Mouse (Mus musculus) lung, postnatal 25 days (tissue): ENCODE results near the gene Gripap1.

Source experiments
- DNase-seq: peaks from one replicate; pipeline ENCODE4 v3.0.0; 2022; ENCODE audit warnings: low spot score

Gripap1 gene

DNA sequence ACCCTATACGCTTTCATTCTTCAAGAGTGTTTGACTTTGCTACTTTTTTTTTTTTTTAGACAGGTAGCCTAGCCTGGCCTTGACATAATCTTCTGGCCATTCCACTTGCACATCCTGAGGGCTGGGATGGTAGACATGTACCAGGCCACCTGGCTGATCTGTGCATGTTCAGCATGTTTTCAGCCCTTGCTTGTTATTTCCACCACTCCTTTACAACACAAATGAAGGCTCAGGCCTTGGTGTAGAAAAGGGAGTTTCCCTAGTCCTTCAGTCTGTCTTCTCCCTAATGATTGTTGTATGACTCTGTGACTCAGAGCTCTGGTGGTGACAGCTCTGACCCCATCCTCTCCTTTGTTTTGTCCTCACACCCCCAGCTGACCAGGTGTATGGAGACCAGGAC, 77.6 kb downstream of the Gripap1 start:
- DNase-seq: no peak

DNA sequence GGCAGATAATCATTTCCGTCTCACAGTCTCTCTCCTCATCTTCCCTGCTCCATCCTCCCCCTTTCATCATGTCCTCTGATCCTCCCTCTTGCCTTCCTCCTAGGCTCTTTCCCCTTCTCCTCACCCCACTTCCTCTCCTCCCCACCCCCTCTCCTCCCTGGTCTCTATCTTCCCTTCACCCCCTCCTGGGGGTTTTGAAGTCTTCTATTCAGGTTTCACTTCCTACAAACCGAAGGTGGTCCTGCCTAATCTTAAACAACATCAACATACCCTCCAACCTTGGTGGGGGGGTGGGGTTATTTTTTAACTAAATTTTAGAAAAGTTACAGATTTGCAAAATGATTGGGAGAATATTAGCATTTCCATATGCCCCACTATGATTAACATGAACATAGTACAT, 78.9 kb downstream of the Gripap1 start:
- DNase-seq: no peak

DNA sequence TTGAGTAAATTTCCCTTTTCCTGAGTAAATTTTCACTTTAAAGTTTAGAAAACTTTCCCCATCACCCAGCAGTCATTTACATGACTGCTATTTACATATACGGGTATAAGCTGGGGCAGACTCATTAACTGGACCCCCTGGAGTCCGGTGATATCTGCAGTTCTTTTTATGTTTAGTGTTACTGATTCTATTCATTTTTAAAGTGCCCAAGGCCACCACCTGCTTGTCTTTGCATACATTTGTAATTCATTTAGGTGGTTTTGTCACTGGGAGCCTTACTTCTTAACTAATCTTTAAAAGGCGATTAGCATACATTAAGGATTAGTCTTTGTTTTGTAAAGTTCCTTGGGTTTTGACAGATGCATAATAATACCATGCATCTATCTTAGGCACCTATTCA, 80.3 kb downstream of the Gripap1 start:
- DNase-seq: no peak
